Mouse (Mus musculus): Measurements from ENCODE around the gene Psmd9.

- TF ChIP-seq CTCF (IDR thresholded peaks at IDR 0.05; ENCODE audit: control insufficient read depth, insufficient read depth, insufficient replicate concordance, low read depth, low read length) = no peak
- no peak for TF ChIP-seq POLR2A (IDR thresholded peaks at IDR 0.05; ENCODE audit: control insufficient read depth, low read depth, low read length)
These were observed 110.0 kb downstream of the Psmd9 start for GRCm38 (mm10) chr5:123279248-123279647.

All from testis, adult 2 months (tissue).